Mouse (Mus musculus) CH12.LX (cell line): ENCODE measurements around the gene Bag1.

Experiments used
- CHD2 ChIP-seq: IDR thresholded peaks from 2 replicates; pipeline ENCODE4 v1.6.1; 2011; ENCODE audit warnings: low read length, improper control_type of control experiment
- CTCF ChIP-seq, 2 experiments: IDR thresholded peaks in 1 of 2; conservative IDR thresholded peaks in 1 of 2; 2 replicates each; pipeline ENCODE4 v1.5.1; 2011 to 2012; ENCODE audit warnings: low read depth in 2 of 2, low read length in 2 of 2, improper control_type of control experiment in 1 of 2, inconsistent platforms in 1 of 2, mild to moderate bottlenecking in 1 of 2, moderate library complexity in 1 of 2
- EP300 ChIP-seq: IDR thresholded peaks from 2 replicates; pipeline ENCODE4 v1.6.1; 2011; ENCODE audit warnings: low read length, improper control_type of control experiment
- HCFC1 ChIP-seq: IDR thresholded peaks from 2 replicates; pipeline ENCODE4 v1.6.1; 2012; ENCODE audit warnings: low read depth, mild to moderate bottlenecking, inconsistent platforms, low read length, improper control_type of control experiment
- JUND ChIP-seq: conservative IDR thresholded peaks from 2 replicates; pipeline ENCODE4 v1.6.1; 2011; ENCODE audit warnings: low read depth, low read length, improper control_type of control experiment
- MAX ChIP-seq: IDR thresholded peaks from 2 replicates; pipeline ENCODE4 v1.6.1; 2011; ENCODE audit warnings: low read length, improper control_type of control experiment
- NRF1 ChIP-seq: IDR thresholded peaks from 2 replicates; pipeline ENCODE4 v1.6.1; 2014; ENCODE audit warnings: low read depth, mild to moderate bottlenecking, inconsistent platforms, low read length, improper control_type of control experiment, moderate library complexity
- POLR2AphosphoS2 ChIP-seq: IDR thresholded peaks from 2 replicates; pipeline ENCODE4 v1.6.1; 2011; ENCODE audit warnings: low read depth, low read length, improper control_type of control experiment
- RCOR1 ChIP-seq: conservative IDR thresholded peaks from 2 replicates; pipeline ENCODE4 v1.6.1; 2012; ENCODE audit warnings: low read depth, mild to moderate bottlenecking, inconsistent platforms, low read length, improper control_type of control experiment
- ZC3H11A ChIP-seq: IDR thresholded peaks from 2 replicates; pipeline ENCODE4 v1.6.1; 2012; ENCODE audit warnings: low read depth, mild to moderate bottlenecking, inconsistent platforms, low read length, improper control_type of control experiment

- TF ChIP-seq NRF1: no peak
- no peak for TF ChIP-seq CTCF (conservative IDR thresholded peaks at IDR 0.05 in 1 of 2, IDR thresholded peaks at IDR 0.05 in 1 of 2; ENCODE audit: low read depth in 2 of 2, low read length in 2 of 2)
- TF ChIP-seq JUND: no peak
- TF ChIP-seq POLR2AphosphoS2: no peak
- no peak for TF ChIP-seq ZC3H11A
- no peak for TF ChIP-seq MAX
- TF ChIP-seq CHD2: no peak
- TF ChIP-seq EP300: no peak
- TF ChIP-seq HCFC1: no peak
- TF ChIP-seq RCOR1: no peak
These were observed 22.4 kb upstream of the Bag1 start for GRCm38 (mm10) chr4:40970592-40970841.
